ENCODE assay signal across 27 mouse cellular contexts in the genomic region with DNA sequence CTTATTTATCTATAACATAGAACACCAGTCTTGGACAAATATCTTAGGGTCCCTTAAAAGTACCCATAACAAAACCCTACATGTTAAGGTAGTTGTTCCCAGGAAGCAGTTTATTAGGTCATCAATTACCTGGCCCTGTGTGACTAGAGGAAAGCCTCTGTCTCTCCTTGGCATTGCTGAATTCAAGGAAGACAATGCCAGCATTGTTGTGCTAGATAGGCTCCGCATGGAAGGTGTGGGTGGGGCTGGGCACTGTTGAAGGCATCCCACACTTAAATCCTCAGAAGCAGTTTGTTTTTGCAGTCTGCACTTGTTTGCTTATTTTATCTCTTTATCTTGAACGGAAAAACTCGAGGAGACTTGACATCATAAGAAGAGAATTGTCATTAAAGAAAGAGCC.
"Had no signal": no experiment of that assay in that cellular context is flagged by ENCODE, and none has a peak within 500 bp of the region (broad histone marks: within the 10 kb centered on the region; RNA-seq: fewer than 3 reads in every experiment).

No protein-coding gene starts in this region.

- ATAC-seq: hindbrain, embryonic 16.5 days; inflammation-experienced regulatory T-cells, adult 6 months; intestine, embryonic 15.5 days; intestine, postnatal 0 days; liver, embryonic 12.5 days had no signal

- H3K27ac ChIP-seq: gastrocnemius, adult 2 months; heart, adult 2 months; heart, embryonic 13.5 days; heart, embryonic 15.5 days; hindbrain, embryonic 13.5 days; intestine, embryonic 15.5 days; layer of hippocampus, adult 2 months; limb, embryonic 13.5 days; limb, embryonic 15.5 days; liver, embryonic 12.5 days; liver, embryonic 14.5 days had no signal

- H3K9ac ChIP-seq: heart, embryonic 13.5 days; heart, embryonic 15.5 days; hindbrain, embryonic 13.5 days; intestine, embryonic 15.5 days; limb, embryonic 13.5 days; limb, embryonic 15.5 days; liver, embryonic 12.5 days; liver, embryonic 14.5 days had no signal

- H3K4me1 ChIP-seq: intestine, embryonic 15.5 days had no signal

- DNase-seq: gastrocnemius, adult 2 months; gastrocnemius, postnatal 10 days; gastrocnemius, postnatal 25 days; heart, adult 11 months; heart, adult 2 months; heart, postnatal 14 days; heart, postnatal 36 days; kidney, adult 18-20 months; kidney, adult 8-10 months; kidney, postnatal 10 days; kidney, postnatal 25 days; kidney, postnatal 4 days; layer of hippocampus, postnatal 36 days; left cerebral cortex, postnatal 4 days had no signal

- H3K36me3 ChIP-seq: heart, embryonic 15.5 days; intestine, embryonic 15.5 days; limb, embryonic 15.5 days; liver, embryonic 12.5 days had no signal

- H3K4me3 ChIP-seq: gastrocnemius, adult 2 months; heart, adult 2 months; heart, embryonic 13.5 days; heart, embryonic 15.5 days; hindbrain, embryonic 13.5 days; intestine, embryonic 15.5 days; layer of hippocampus, adult 2 months; limb, embryonic 13.5 days; limb, embryonic 15.5 days; liver, embryonic 12.5 days had no signal

- H3K27me3 ChIP-seq: heart, embryonic 13.5 days; heart, embryonic 15.5 days; intestine, embryonic 15.5 days; limb, embryonic 13.5 days; limb, embryonic 15.5 days; liver, embryonic 12.5 days had no signal

- H3K4me2 ChIP-seq: heart, embryonic 11.5 days; heart, embryonic 13.5 days; heart, embryonic 15.5 days; hindbrain, embryonic 13.5 days; intestine, embryonic 15.5 days; limb, embryonic 13.5 days; limb, embryonic 15.5 days; liver, embryonic 12.5 days had no signal

- H3K9me3 ChIP-seq: heart, embryonic 13.5 days; heart, embryonic 15.5 days; hindbrain, embryonic 13.5 days; intestine, embryonic 15.5 days; limb, embryonic 13.5 days; limb, embryonic 15.5 days; liver, embryonic 12.5 days had no signal
